Mouse (Mus musculus) frontal cortex, postnatal 25 days (tissue): ENCODE data around the gene Apoa4.

Source experiments
- DNase-seq, 2 experiments: peaks; one replicate each; pipeline ENCODE4 v3.0.0; 2022; ENCODE audit warnings: low spot score in 2 of 2

Apoa4 gene

GRCm38 (mm10) chr9:46227064-46227614 is 13.4 kb upstream of the Apoa4 start:
- no peak for DNase-seq

GRCm38 (mm10) chr9:46228491-46228890 is 12.0 kb upstream of the Apoa4 start, which contains the start of gene Apoa1:
Apoa1 (plus strand) TSS chr9:46228580.
- no peak for DNase-seq

GRCm38 (mm10) chr9:46229573-46230449 is 10.7 kb upstream of the Apoa4 start:
- DNase-seq: peak; percentile 75 to 83

- DNase-seq: no peak
Observed at GRCm38 (mm10) chr9:46230450-46230975, 10.0 kb upstream of the Apoa4 start.

GRCm38 (mm10) chr9:46235196-46235595 is 5.3 kb upstream of the Apoa4 start:
- DNase-seq: no peak

GRCm38 (mm10) chr9:46235596-46235648 is 5.1 kb upstream of the Apoa4 start, which contains the start of gene Apoc3:
Apoc3 (minus strand) TSS chr9:46235636.
- DNase-seq: no peak

- DNase-seq: no peak
Observed at GRCm38 (mm10) chr9:46235649-46236048, 4.8 kb upstream of the Apoa4 start.

- DNase-seq: no peak
Observed at GRCm38 (mm10) chr9:46238850-46239249, 1.6 kb upstream of the Apoa4 start.

GRCm38 (mm10) chr9:46241818-46242217 is 1.3 kb downstream of the Apoa4 start:
- no peak for DNase-seq

GRCm38 (mm10) chr9:46243122-46243521 is 2.6 kb downstream of the Apoa4 start:
- no peak for DNase-seq

GRCm38 (mm10) chr9:46243584-46243983 is 3.1 kb downstream of the Apoa4 start:
- DNase-seq: no peak

- DNase-seq: peak in 1 of 2 experiments; percentile 59
Observed at GRCm38 (mm10) chr9:46246752-46247324, 6.3 kb downstream of the Apoa4 start.

GRCm38 (mm10) chr9:46256177-46256576 is 15.7 kb downstream of the Apoa4 start:
- no peak for DNase-seq

GRCm38 (mm10) chr9:46256658-46257385 is 16.3 kb downstream of the Apoa4 start:
- DNase-seq: no peak

GRCm38 (mm10) chr9:46257546-46257945 is 17.1 kb downstream of the Apoa4 start:
- no peak for DNase-seq

- no peak for DNase-seq
Observed at GRCm38 (mm10) chr9:46259111-46259510, 18.6 kb downstream of the Apoa4 start.

GRCm38 (mm10) chr9:46261131-46261530 is 20.6 kb downstream of the Apoa4 start:
- no peak for DNase-seq

GRCm38 (mm10) chr9:46268343-46268873 is 27.9 kb downstream of the Apoa4 start, which contains the start of gene Apoa5:
Apoa5 (plus strand) TSS chr9:46268633.
- no peak for DNase-seq

GRCm38 (mm10) chr9:46269125-46269524 is 28.6 kb downstream of the Apoa4 start:
- no peak for DNase-seq

- DNase-seq: no peak
Observed at GRCm38 (mm10) chr9:46270782-46271181, 30.3 kb downstream of the Apoa4 start.

GRCm38 (mm10) chr9:46272070-46272469 is 31.6 kb downstream of the Apoa4 start:
- DNase-seq: no peak
